Mouse (Mus musculus) heart, adult 2 months (tissue): ENCODE data around the gene Hba-a2. TPM values are rescaled to one million over a fixed set of nuclear protein-coding genes. Genes with fewer than 3 reads are reported as not detected.
"Not testable (repeated sequence)": the region's sequence is repeated elsewhere in the genome, so short reads cannot be mapped to it uniquely, and the experiment has no call there.

ENCODE experiments used
- DNase-seq, 2 experiments: peaks; one replicate each; pipeline ENCODE4 v3.0.0; 2021
- H3K27ac ChIP-seq: fragments of 200-600 bp; 2 replicates; pipeline ENCODE4 v1.8.1; 2022
- H3K27me3 ChIP-seq: fragments of 200-500 bp; 2 replicates; pipeline ENCODE4 v1.6.1; 2012; ENCODE audit warnings: mild to moderate bottlenecking, low read length, inconsistent platforms, mixed read lengths; ENCODE audit not compliant: control insufficient read depth, insufficient read depth
- H3K36me3 ChIP-seq: fragments of 200-500 bp; 2 replicates; pipeline ENCODE4 v1.6.1; 2012; ENCODE audit warnings: low read length, inconsistent platforms; ENCODE audit not compliant: control insufficient read depth, insufficient read depth
- H3K4me1 ChIP-seq: fragments of 200-500 bp; 2 replicates; pipeline ENCODE4 v1.6.1; 2011; ENCODE audit warnings: low read length; ENCODE audit not compliant: control insufficient read depth, insufficient read depth
- H3K4me3 ChIP-seq: fragments of 200-600 bp; 2 replicates; pipeline ENCODE4 v1.8.1; 2022
- H3K79me2 ChIP-seq: fragments of 200-500 bp; replicated peaks from 2 replicates; pipeline ENCODE4 v1.6.1; 2012; ENCODE audit warnings: mild to moderate bottlenecking, inconsistent platforms, low read length, moderate library complexity, mixed read lengths; ENCODE audit not compliant: control insufficient read depth, insufficient read depth
- H3K9ac ChIP-seq: fragments of 200-500 bp; 2 replicates; pipeline ENCODE4 v1.6.1; 2012; ENCODE audit warnings: low read depth, mild to moderate bottlenecking, control low read depth, inconsistent platforms, low read length, mixed read lengths
- CTCF ChIP-seq: fragments of 200-600 bp; IDR thresholded peaks from 2 replicates; pipeline ENCODE4 v1.8.1; 2022; ENCODE audit warnings: antibody characterized with exemption, mild to moderate bottlenecking, moderate library complexity
- EP300 ChIP-seq: fragments of 200-500 bp; IDR thresholded peaks from 2 replicates; pipeline ENCODE4 v1.6.1; 2011; ENCODE audit warnings: low read depth, low read length, control low read depth; ENCODE audit not compliant: insufficient read depth
- POLR2A ChIP-seq: fragments of 200-500 bp; IDR thresholded peaks from 2 replicates; pipeline ENCODE4 v1.6.1; 2011; ENCODE audit warnings: mild to moderate bottlenecking, low read depth, low read length, control low read depth; ENCODE audit not compliant: insufficient read depth
- WGBS: fragments of 180-500 bp; shearing (Covaris S2); methylation state at CpG from one replicate; pipeline ENCODE4 v1.1.7; 2018; 5-methylcytosine and 5-hydroxymethylcytosine counted together
- intact Hi-C: fragments of 180-260 bp; cut with DNase I; formaldehyde crosslinking; loops from one replicate; pipeline ENCODE4 v1.15.1; 2025
- long read RNA-seq: library from polyadenylated mRNA; stranded (forward); transcript quantifications from one replicate; pipeline ENCODE4 v2.0.0, GENCODE M21; 2021
- polyA plus RNA-seq: library from polyadenylated mRNA; depleted of rRNA; stranded (reverse); fragments of >200 nt; gene quantifications from 2 replicates; pipeline ENCODE4 v1.2.3, GENCODE M21; 2012; rRNA removed
- total RNA-seq, 2 experiments: library from RNA; stranded (reverse); gene quantifications; 2 replicates each; pipeline ENCODE4 v1.2.3; 2021

Gene Hba-a2
- total RNA-seq (over 10,000 TPM in 1 of 2 experiments, 1,000 to 10,000 TPM in 1; 4,976 to 34,253 TPM), polyA plus RNA-seq (9,938 and 81,467 TPM in 2 replicates)
- long read RNA-seq, transcript Hba-a2-202 (2 exons, 494 nt), result minor isoform, 33 of 4,220 reads
- long read RNA-seq, transcript Hba-a2-201 (3 exons, 554 nt), result major isoform, 4,155 of 4,220 reads
- long read RNA-seq, partial matches to known transcripts, result 26 of 4,220 reads
- long read RNA-seq, other reads (novel, unspliced or antisense), result 6 of 4,220 reads

DNA sequence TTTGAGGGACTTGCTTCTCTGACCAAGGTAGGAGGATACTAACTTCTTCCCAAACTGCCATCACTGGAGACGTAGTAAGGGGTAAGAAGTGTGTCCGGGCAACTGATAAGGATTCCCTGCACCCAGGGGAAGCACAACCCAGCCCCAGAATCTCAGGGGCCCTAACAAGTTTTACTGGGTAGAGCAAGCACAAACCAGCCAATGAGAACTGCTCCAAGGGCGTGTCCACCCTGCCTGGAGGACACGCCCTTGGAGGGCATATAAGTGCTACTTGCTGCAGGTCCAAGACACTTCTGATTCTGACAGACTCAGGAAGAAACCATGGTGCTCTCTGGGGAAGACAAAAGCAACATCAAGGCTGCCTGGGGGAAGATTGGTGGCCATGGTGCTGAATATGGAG lies at the start of gene Hba-a2:
Gene Hba-a2, plus strand, starts transcription at position 287 of the 400 bp plus-strand sequence.
- intact Hi-C loops, H3K4me3 ChIP-seq, H3K36me3 ChIP-seq, DNase-seq, H3K9ac ChIP-seq, H3K4me1 ChIP-seq, H3K27me3 ChIP-seq, H3K27ac ChIP-seq, H3K79me2 ChIP-seq: not testable (repeated sequence)
- WGBS, result no CpG with 5 or more reads among the region's 4 CpGs

GRCm38 (mm10) chr11:32247068-32247467 lies 49.2 kb upstream of the Hba-a2 start:
- no peak overlapping the region for H3K4me3 ChIP-seq
- no peak for DNase-seq
- no peak overlapping the region for H3K27ac ChIP-seq
- H3K36me3 ChIP-seq, result no peaks in the 10 kb centered on the region
- H3K27me3 ChIP-seq, result no peaks in the 10 kb centered on the region
- peaks cover 8% of the 10 kb centered on the region for H3K4me1 ChIP-seq
- intact Hi-C loops, result no loop called here
- H3K9ac ChIP-seq, result no peak overlapping the region
- H3K79me2 ChIP-seq, result no peaks in the 10 kb centered on the region
- TF ChIP-seq POLR2A (no peak), CTCF (peak; percentile 30)

GRCm38 (mm10) chr11:32248350-32248749 lies 47.9 kb upstream of the Hba-a2 start:
- H3K36me3 ChIP-seq, result no peaks in the 10 kb centered on the region
- peaks cover 5% of the 10 kb centered on the region for H3K4me1 ChIP-seq
- H3K9ac ChIP-seq, result no peak overlapping the region
- intact Hi-C loops, result no loop called here
- no peak for DNase-seq
- WGBS, result 83% methylated on average over 3 of the region's 3 CpGs
- H3K79me2 ChIP-seq, result no peaks in the 10 kb centered on the region
- no peak overlapping the region for H3K4me3 ChIP-seq
- no peaks in the 10 kb centered on the region for H3K27me3 ChIP-seq
- TF ChIP-seq POLR2A (no peak), EP300 (no peak), CTCF (no peak)
- H3K27ac ChIP-seq, result no peak overlapping the region

GRCm38 (mm10) chr11:32250880-32251763 lies 45.2 kb upstream of the Hba-a2 start:
- 83% methylated on average over 8 of the region's 8 CpGs for WGBS
- Histone ChIP-seq H3K36me3 (no peaks in the 10 kb centered on the region), H3K79me2 (no peaks in the 10 kb centered on the region), H3K4me1 (no peaks in the 10 kb centered on the region), H3K27me3 (no peaks in the 10 kb centered on the region), H3K9ac (no peak overlapping the region), H3K4me3 (no peak overlapping the region), H3K27ac (no peak overlapping the region)
- intact Hi-C loops, result no loop called here
- no peak for DNase-seq
- TF ChIP-seq POLR2A (no peak), EP300 (no peak), CTCF (no peak)

GRCm38 (mm10) chr11:32253121-32253520 lies 43.2 kb upstream of the Hba-a2 start:
- 100% methylated on average over 1 of the region's 1 CpGs for WGBS
- no peak overlapping the region for H3K9ac ChIP-seq
- intact Hi-C loops, result no loop called here
- TF ChIP-seq POLR2A (no peak), CTCF (no peak), EP300 (no peak)
- no peaks in the 10 kb centered on the region for H3K4me1 ChIP-seq
- H3K36me3 ChIP-seq, result no peaks in the 10 kb centered on the region
- H3K27me3 ChIP-seq, result no peaks in the 10 kb centered on the region
- H3K4me3 ChIP-seq, result no peak overlapping the region
- no peaks in the 10 kb centered on the region; the same call in 1 of the 2 replicates for H3K79me2 ChIP-seq
- H3K27ac ChIP-seq, result no peak overlapping the region
- no peak for DNase-seq

- 100% methylated on average over 1 of the region's 1 CpGs for WGBS
- no peak overlapping the region for H3K4me3 ChIP-seq
- no peaks in the 10 kb centered on the region for H3K27me3 ChIP-seq
- no peak overlapping the region for H3K27ac ChIP-seq
- no peak for DNase-seq
- H3K36me3 ChIP-seq, result no peaks in the 10 kb centered on the region
- intact Hi-C loops, result no loop called here
- no peak overlapping the region for H3K9ac ChIP-seq
- no peaks in the 10 kb centered on the region; the same call in 1 of the 2 replicates for H3K79me2 ChIP-seq
- H3K4me1 ChIP-seq, result no peaks in the 10 kb centered on the region
- TF ChIP-seq EP300, result no peak
- TF ChIP-seq CTCF, result no peak
- TF ChIP-seq POLR2A, result no peak
Observed at GRCm38 (mm10) chr11:32256146-32256545, 40.1 kb upstream of the Hba-a2 start.
